Mouse (Mus musculus): ENCODE data around the gene Triobp. TPM values are rescaled to one million over a fixed set of nuclear protein-coding genes. Genes with fewer than 3 reads are reported as not detected.
A peak's percentile ranks its signal among the peaks of the same experiment; 100 is the strongest.

Gene Triobp
- polyA plus RNA-seq, 1 experiment from 2014 or later = 47.9 TPM

DNA sequence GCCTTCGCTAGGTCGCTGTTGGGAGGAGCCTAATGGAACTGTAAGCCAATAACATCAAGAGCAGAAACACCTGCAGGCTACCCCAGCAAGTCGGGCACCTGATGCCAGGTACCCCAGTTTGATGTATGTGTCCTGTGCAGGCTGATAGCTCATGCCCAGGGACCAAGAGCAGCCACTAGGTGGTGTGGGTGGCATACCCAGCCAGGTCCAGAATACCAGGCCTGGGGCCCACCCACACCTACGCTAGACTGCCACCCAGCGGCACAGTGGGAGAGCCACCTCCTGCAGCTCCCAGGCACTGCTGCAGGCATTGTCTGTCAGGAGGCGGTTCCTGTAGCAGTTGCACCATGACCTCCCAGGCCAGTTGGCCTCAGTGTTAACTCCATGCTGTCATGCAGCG lies 91.3 kb downstream of the Triobp start:
- no peak overlapping the region for H3K27ac ChIP-seq (replicated peaks; ENCODE audit: low read depth, low read length)
- ATAC-seq (ENCODE audit: insufficient number of reproducible peaks, low FRiP score, low TSS enrichment, low read depth) (no peak; the same call in 1 of the 2 replicates), DNase-seq (ENCODE audit: low spot score) (peak; percentile 78)
- peaks cover 13% of the 10 kb centered on the region for H3K4me1 ChIP-seq (ENCODE audit: control insufficient read depth, insufficient read depth, low read length)
- H3K36me3 ChIP-seq (ENCODE audit: control insufficient read depth, insufficient read depth, low read length) = no peaks in the 10 kb centered on the region
- H3K4me3 ChIP-seq (ENCODE audit: low read depth, low read length) = no peak overlapping the region
- peak overlapping the region; percentile 7; the same call in 1 of the 2 replicates for H3K9ac ChIP-seq (ENCODE audit: low read length)
- no peak overlapping the region for H3K4me2 ChIP-seq (ENCODE audit: low read depth, severe bottlenecking)
- peaks cover 29% of the 10 kb centered on the region for H3K27me3 ChIP-seq (ENCODE audit: control insufficient read depth, insufficient read depth, low read length)
- peaks cover 2% of the 10 kb centered on the region; the same call in 1 of the 2 replicates for H3K9me3 ChIP-seq (ENCODE audit: control insufficient read depth, low read length)
- WGBS = 17% methylated on average over 7 of the region's 7 CpGs

GRCm38 (mm10) chr15:79040501-79041416 lies 93.2 kb downstream of the Triobp start:
- H3K27me3 ChIP-seq (ENCODE audit: control insufficient read depth, insufficient read depth, low read length) = peaks cover 29% of the 10 kb centered on the region
- DNase-seq (ENCODE audit: low spot score) = peak; percentile 63
- peak overlapping the region; percentile 55 for H3K4me2 ChIP-seq (ENCODE audit: low read depth, severe bottlenecking)
- H3K4me3 ChIP-seq (ENCODE audit: low read depth, low read length) = no peak overlapping the region
- 18% methylated on average over 24 of the region's 24 CpGs for WGBS
- no peak overlapping the region for H3K27ac ChIP-seq (replicated peaks; ENCODE audit: low read depth, low read length)
- ATAC-seq (ENCODE audit: insufficient number of reproducible peaks, low FRiP score, low TSS enrichment, low read depth) = no peak
- peaks cover 20% of the 10 kb centered on the region for H3K4me1 ChIP-seq (ENCODE audit: control insufficient read depth, insufficient read depth, low read length)
- peaks cover 2% of the 10 kb centered on the region; the same call in 1 of the 2 replicates for H3K9me3 ChIP-seq (ENCODE audit: control insufficient read depth, low read length)
- no peaks in the 10 kb centered on the region for H3K36me3 ChIP-seq (ENCODE audit: control insufficient read depth, insufficient read depth, low read length)
- H3K9ac ChIP-seq (ENCODE audit: low read length) = no peak overlapping the region

GRCm38 (mm10) chr15:79041585-79041984 lies 94.1 kb downstream of the Triobp start, which contains the start of gene Galr3:
Gene Galr3, plus strand, starts transcription at chr15:79041885.
- WGBS = 74% methylated on average over 6 of the region's 6 CpGs
- Histone ChIP-seq H3K4me1 (ENCODE audit: control insufficient read depth, insufficient read depth, low read length) (peaks cover 20% of the 10 kb centered on the region), H3K36me3 (ENCODE audit: control insufficient read depth, insufficient read depth, low read length) (no peaks in the 10 kb centered on the region), H3K4me2 (ENCODE audit: low read depth, severe bottlenecking) (peak within 1 kb of the TSS; percentile 98), H3K9me3 (ENCODE audit: control insufficient read depth, low read length) (peaks cover 2% of the 10 kb centered on the region; the same call in 1 of the 2 replicates), H3K27ac (replicated peaks; ENCODE audit: low read depth, low read length) (no peak within 1 kb of the TSS), H3K4me3 (ENCODE audit: low read depth, low read length) (peak within 1 kb of the TSS; percentile 55), H3K27me3 (ENCODE audit: control insufficient read depth, insufficient read depth, low read length) (peaks cover 29% of the 10 kb centered on the region), H3K9ac (ENCODE audit: low read length) (peak within 1 kb of the TSS; percentile 67)
- DNase-seq (ENCODE audit: low spot score) (no peak), ATAC-seq (ENCODE audit: insufficient number of reproducible peaks, low FRiP score, low TSS enrichment, low read depth) (no peak)

- DNase-seq (ENCODE audit: low spot score) (peak; percentile 59), ATAC-seq (ENCODE audit: insufficient number of reproducible peaks, low FRiP score, low TSS enrichment, low read depth) (no peak)
- Histone ChIP-seq H3K4me2 (ENCODE audit: low read depth, severe bottlenecking) (peak overlapping the region; percentile 98), H3K4me3 (ENCODE audit: low read depth, low read length) (peak overlapping the region; percentile 55), H3K4me1 (ENCODE audit: control insufficient read depth, insufficient read depth, low read length) (peaks cover 20% of the 10 kb centered on the region), H3K36me3 (ENCODE audit: control insufficient read depth, insufficient read depth, low read length) (no peaks in the 10 kb centered on the region), H3K27me3 (ENCODE audit: control insufficient read depth, insufficient read depth, low read length) (peaks cover 29% of the 10 kb centered on the region), H3K9me3 (ENCODE audit: control insufficient read depth, low read length) (peaks cover 2% of the 10 kb centered on the region; the same call in 1 of the 2 replicates), H3K27ac (replicated peaks; ENCODE audit: low read depth, low read length) (no peak overlapping the region), H3K9ac (ENCODE audit: low read length) (peak overlapping the region; percentile 67)
- under 1% methylated on average over 105 of the region's 105 CpGs for WGBS
Observed at GRCm38 (mm10) chr15:79042721-79043491, 95.4 kb downstream of the Triobp start.

DNA sequence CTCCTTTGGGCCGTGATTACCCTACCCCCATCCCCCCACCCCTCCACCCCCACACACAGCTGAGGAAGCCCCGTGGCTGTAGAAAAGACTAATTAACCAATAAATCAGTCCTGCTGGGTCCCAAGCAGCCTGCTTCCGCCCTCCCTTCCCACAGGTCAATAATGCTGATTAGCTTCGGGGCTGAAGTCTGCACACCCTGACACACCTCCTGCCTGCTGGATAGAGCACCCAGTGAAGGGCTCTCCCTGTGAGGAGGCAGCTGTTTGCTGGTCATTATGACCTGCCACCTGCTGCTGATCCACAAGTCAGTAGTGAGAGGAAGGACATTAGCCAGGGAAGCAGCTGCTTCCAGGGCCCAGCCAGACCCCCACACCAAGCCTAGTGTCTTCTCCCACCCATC lies 97.3 kb downstream of the Triobp start:
- Histone ChIP-seq H3K4me3 (ENCODE audit: low read depth, low read length) (no peak overlapping the region), H3K27me3 (ENCODE audit: control insufficient read depth, insufficient read depth, low read length) (peaks cover 29% of the 10 kb centered on the region), H3K4me1 (ENCODE audit: control insufficient read depth, insufficient read depth, low read length) (peaks cover 20% of the 10 kb centered on the region), H3K36me3 (ENCODE audit: control insufficient read depth, insufficient read depth, low read length) (no peaks in the 10 kb centered on the region), H3K4me2 (ENCODE audit: low read depth, severe bottlenecking) (no peak overlapping the region), H3K9ac (ENCODE audit: low read length) (no peak overlapping the region), H3K9me3 (ENCODE audit: control insufficient read depth, low read length) (peaks cover 2% of the 10 kb centered on the region; the same call in 1 of the 2 replicates), H3K27ac (replicated peaks; ENCODE audit: low read depth, low read length) (no peak overlapping the region; the same call in 1 of the 2 replicates)
- DNase-seq (ENCODE audit: low spot score) (peak; percentile 52), ATAC-seq (ENCODE audit: insufficient number of reproducible peaks, low FRiP score, low TSS enrichment, low read depth) (no peak)
- whole genome bisulfite sequencing = 0% methylated on average over 4 of the region's 4 CpGs

DNA sequence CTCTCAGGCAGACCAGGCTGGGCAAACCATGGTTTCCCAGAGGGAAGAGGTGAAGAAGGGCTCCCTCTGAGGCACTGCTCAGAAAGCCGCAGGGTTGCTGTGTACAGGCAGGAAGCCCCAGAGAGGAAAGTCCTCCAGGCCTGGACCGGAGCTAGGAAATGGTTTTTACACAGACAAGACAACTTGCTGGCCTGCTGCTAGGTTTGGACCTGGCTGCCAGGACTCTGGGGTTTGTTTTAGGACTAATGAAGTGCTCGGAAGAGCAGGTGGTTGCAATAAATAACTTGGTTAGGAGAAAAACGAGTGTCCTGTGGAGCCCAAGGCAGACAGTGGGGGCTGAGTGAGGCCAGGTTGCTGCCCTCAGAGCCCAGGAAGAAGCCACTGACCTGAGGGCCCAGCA lies 100.7 kb downstream of the Triobp start:
- Histone ChIP-seq H3K4me1 (ENCODE audit: control insufficient read depth, insufficient read depth, low read length) (peaks cover 6% of the 10 kb centered on the region), H3K9ac (ENCODE audit: low read length) (no peak overlapping the region)
- WGBS = 45% methylated on average over 4 of the region's 4 CpGs

GRCm38 (mm10) chr15:79050160-79050845 lies 102.8 kb downstream of the Triobp start:
- H3K36me3 ChIP-seq (ENCODE audit: control insufficient read depth, insufficient read depth, low read length) = peaks cover 20% of the 10 kb centered on the region
- ATAC-seq (ENCODE audit: insufficient number of reproducible peaks, low FRiP score, low TSS enrichment, low read depth) (no peak), DNase-seq (ENCODE audit: low spot score) (no peak)
- no peaks in the 10 kb centered on the region for H3K4me1 ChIP-seq (ENCODE audit: control insufficient read depth, insufficient read depth, low read length)
- no peaks in the 10 kb centered on the region for H3K27me3 ChIP-seq (ENCODE audit: control insufficient read depth, insufficient read depth, low read length)
- no peak overlapping the region for H3K4me3 ChIP-seq (ENCODE audit: low read depth, low read length)
- H3K4me2 ChIP-seq (ENCODE audit: low read depth, severe bottlenecking) = no peak overlapping the region
- no peak overlapping the region for H3K27ac ChIP-seq (replicated peaks; ENCODE audit: low read depth, low read length)
- no peak overlapping the region for H3K9ac ChIP-seq (ENCODE audit: low read length)
- 42% methylated on average over 9 of the region's 9 CpGs for WGBS
- no peaks in the 10 kb centered on the region for H3K9me3 ChIP-seq (ENCODE audit: control insufficient read depth, low read length)

More for the DNA sequence above, 100.7 kb downstream of the Triobp start:
- DNase-seq (ENCODE audit: low spot score) = no peak
- ATAC-seq (ENCODE audit: insufficient number of reproducible peaks, low FRiP score, low TSS enrichment, low read depth) = no peak
- Histone ChIP-seq H3K4me3 (ENCODE audit: low read depth, low read length) (no peak overlapping the region), H3K9me3 (ENCODE audit: control insufficient read depth, low read length) (no peaks in the 10 kb centered on the region), H3K27me3 (ENCODE audit: control insufficient read depth, insufficient read depth, low read length) (peaks cover 5% of the 10 kb centered on the region), H3K36me3 (ENCODE audit: control insufficient read depth, insufficient read depth, low read length) (peaks cover 4% of the 10 kb centered on the region; the same call in 1 of the 2 replicates), H3K4me2 (ENCODE audit: low read depth, severe bottlenecking) (no peak overlapping the region), H3K27ac (replicated peaks; ENCODE audit: low read depth, low read length) (no peak overlapping the region; the same call in 1 of the 2 replicates)

GRCm38 (mm10) chr15:79050964-79051363 lies 103.4 kb downstream of the Triobp start:
- no peak overlapping the region for H3K4me3 ChIP-seq (ENCODE audit: low read depth, low read length)
- no peaks in the 10 kb centered on the region for H3K9me3 ChIP-seq (ENCODE audit: control insufficient read depth, low read length)
- 71% methylated on average over 2 of the region's 2 CpGs for WGBS
- peaks cover 23% of the 10 kb centered on the region for H3K36me3 ChIP-seq (ENCODE audit: control insufficient read depth, insufficient read depth, low read length)
- ATAC-seq (ENCODE audit: insufficient number of reproducible peaks, low FRiP score, low TSS enrichment, low read depth) = no peak
- H3K4me2 ChIP-seq (ENCODE audit: low read depth, severe bottlenecking) = no peak overlapping the region
- H3K9ac ChIP-seq (ENCODE audit: low read length) = no peak overlapping the region
- no peaks in the 10 kb centered on the region for H3K27me3 ChIP-seq (ENCODE audit: control insufficient read depth, insufficient read depth, low read length)
- DNase-seq (ENCODE audit: low spot score) = no peak
- H3K27ac ChIP-seq (replicated peaks; ENCODE audit: low read depth, low read length) = no peak overlapping the region
- H3K4me1 ChIP-seq (ENCODE audit: control insufficient read depth, insufficient read depth, low read length) = no peaks in the 10 kb centered on the region
